Mouse (Mus musculus) liver, embryonic 11.5 days (tissue): ENCODE results near the gene 1600014C10Rik. TPM values are rescaled to one million over a fixed set of nuclear protein-coding genes. Genes with fewer than 3 reads are reported as not detected.
A peak's percentile ranks its signal among the peaks of the same experiment; 100 is the strongest.

Experiments
- ATAC-seq: fragments of 200-750 bp; cut with Nextera tagmentation; replicated peaks from 2 replicates; pipeline ENCODE4 v1.8.0; 2017; ENCODE audit warnings: moderate number of reproducible peaks, mild to moderate bottlenecking, moderate TSS enrichment, moderate library complexity; ENCODE audit not compliant: low FRiP score
- DNase-seq: peaks from one replicate; pipeline ENCODE4 v3.0.0-alpha.2; 2017; ENCODE audit warnings: low spot score
- H3K27ac ChIP-seq: fragments of 300-500 bp; sonication (generic); 2 replicates; pipeline ENCODE4 v1.5.1; 2014; ENCODE audit warnings: mild to moderate bottlenecking, low read depth, low read length, control low read depth
- H3K27me3 ChIP-seq: fragments of 300-500 bp; sonication (generic); replicated peaks from 2 replicates; pipeline ENCODE4 v1.6.1; 2014; ENCODE audit warnings: low read length, mixed read lengths; ENCODE audit not compliant: control insufficient read depth, insufficient read depth
- H3K36me3 ChIP-seq: fragments of 300-500 bp; sonication (generic); 2 replicates; pipeline ENCODE4 v1.6.1; 2014; ENCODE audit warnings: mild to moderate bottlenecking, low read length, moderate library complexity, mixed read lengths; ENCODE audit not compliant: control insufficient read depth, insufficient read depth
- H3K4me1 ChIP-seq: fragments of 300-500 bp; sonication (generic); replicated peaks from 2 replicates; pipeline ENCODE4 v1.6.1; 2014; ENCODE audit warnings: low read length, mixed read lengths; ENCODE audit not compliant: control insufficient read depth, insufficient read depth
- H3K4me2 ChIP-seq: fragments of 300-500 bp; sonication (generic); 2 replicates; pipeline ENCODE4 v1.6.1; 2014; ENCODE audit warnings: mild to moderate bottlenecking, control low read depth, moderate library complexity
- H3K4me3 ChIP-seq: fragments of 300-500 bp; sonication (generic); 2 replicates; pipeline ENCODE4 v1.5.1; 2014; ENCODE audit warnings: low read depth, low read length, control low read depth
- H3K9ac ChIP-seq: fragments of 300-500 bp; sonication (generic); 2 replicates; pipeline ENCODE4 v1.6.1; 2014; ENCODE audit warnings: low read depth, low read length, control low read depth
- H3K9me3 ChIP-seq: fragments of 300-500 bp; sonication (generic); 2 replicates; pipeline ENCODE4 v1.6.1; 2016; ENCODE audit warnings: low read length, inconsistent platforms, mixed read lengths; ENCODE audit not compliant: control insufficient read depth
- WGBS: fragments of 180-500 bp; shearing (Covaris S2); extraction: QIAGEN DNeasy Blood & Tissue Kit; methylation state at CpG from one replicate; pipeline ENCODE4 v1.1.7; 2014; 5-methylcytosine and 5-hydroxymethylcytosine counted together
- polyA plus RNA-seq: library from polyadenylated mRNA; unstranded; fragments of >200 nt; fragmentation: Nextera tagmentation; extraction: Ambion mirVana; gene quantifications from 2 replicates; pipeline ENCODE4 v1.2.1, GENCODE M21; 2014

1600014C10Rik gene
- polyA plus RNA-seq, 1 experiment from 2014 or later = 12.4 TPM

GRCm38 (mm10) chr7:38158764-38159458 lies 24.1 kb upstream of the 1600014C10Rik start:
- Histone ChIP-seq H3K36me3 (no peaks in the 10 kb centered on the region), H3K9me3 (no peaks in the 10 kb centered on the region), H3K27ac (no peak overlapping the region), H3K9ac (no peak overlapping the region), H3K4me3 (no peak overlapping the region), H3K4me1 (no peaks in the 10 kb centered on the region), H3K27me3 (no peaks in the 10 kb centered on the region), H3K4me2 (no peak overlapping the region)
- 66% methylated on average over 9 of the region's 9 CpGs for WGBS
- ATAC-seq (no peak), DNase-seq (no peak)

- 91% methylated on average over 2 of the region's 2 CpGs for WGBS
- Histone ChIP-seq H3K9ac (no peak overlapping the region), H3K4me3 (no peak overlapping the region), H3K9me3 (no peaks in the 10 kb centered on the region), H3K4me2 (no peak overlapping the region), H3K27me3 (no peaks in the 10 kb centered on the region), H3K36me3 (no peaks in the 10 kb centered on the region), H3K27ac (no peak overlapping the region), H3K4me1 (no peaks in the 10 kb centered on the region)
- DNase-seq = no peak
- no peak for ATAC-seq
Observed at GRCm38 (mm10) chr7:38161438-38161837, 21.6 kb upstream of the 1600014C10Rik start.

GRCm38 (mm10) chr7:38163433-38164050 lies 19.5 kb upstream of the 1600014C10Rik start:
- no peak for DNase-seq

GRCm38 (mm10) chr7:38166930-38167645 lies 15.9 kb upstream of the 1600014C10Rik start:
- no peak overlapping the region for H3K9ac ChIP-seq
- DNase-seq = no peak

More at GRCm38 (mm10) chr7:38163433-38164050, 19.5 kb upstream of the 1600014C10Rik start:
- no peaks in the 10 kb centered on the region for H3K9me3 ChIP-seq
- H3K27ac ChIP-seq = no peak overlapping the region
- H3K9ac ChIP-seq = no peak overlapping the region
- WGBS = 28% methylated on average over 9 of the region's 9 CpGs
- no peak overlapping the region for H3K4me3 ChIP-seq
- no peaks in the 10 kb centered on the region for H3K36me3 ChIP-seq
- H3K4me2 ChIP-seq = no peak overlapping the region
- no peak for ATAC-seq
- peaks cover 3% of the 10 kb centered on the region; the same call in 1 of the 2 replicates for H3K4me1 ChIP-seq
- H3K27me3 ChIP-seq = no peaks in the 10 kb centered on the region

GRCm38 (mm10) chr7:38167724-38168141 lies 15.3 kb upstream of the 1600014C10Rik start:
- Histone ChIP-seq H3K4me1 (peaks cover 3% of the 10 kb centered on the region; the same call in 1 of the 2 replicates), H3K9ac (no peak overlapping the region), H3K9me3 (no peaks in the 10 kb centered on the region), H3K27ac (no peak overlapping the region), H3K27me3 (no peaks in the 10 kb centered on the region), H3K4me2 (peak overlapping the region; percentile 60; the same call in 1 of the 2 replicates), H3K4me3 (no peak overlapping the region), H3K36me3 (no peaks in the 10 kb centered on the region)
- WGBS = 18% methylated on average over 11 of the region's 11 CpGs
- DNase-seq (no peak), ATAC-seq (no peak)

More at GRCm38 (mm10) chr7:38166930-38167645, 15.9 kb upstream of the 1600014C10Rik start:
- Histone ChIP-seq H3K27ac (no peak overlapping the region), H3K4me3 (0 out of 2 replicates have a peak overlapping the region, but pooled peaks have one; percentile 13), H3K4me1 (peaks cover 3% of the 10 kb centered on the region; the same call in 1 of the 2 replicates), H3K9me3 (no peaks in the 10 kb centered on the region), H3K4me2 (peak overlapping the region; percentile 60), H3K36me3 (no peaks in the 10 kb centered on the region), H3K27me3 (no peaks in the 10 kb centered on the region)
- 17% methylated on average over 21 of the region's 21 CpGs for WGBS
- ATAC-seq = peak; percentile 35; the same call in 1 of the 2 replicates

GRCm38 (mm10) chr7:38173871-38174270 lies 9.1 kb upstream of the 1600014C10Rik start:
- DNase-seq = no peak
- no peaks in the 10 kb centered on the region for H3K36me3 ChIP-seq
- 22% methylated on average over 14 of the region's 14 CpGs for WGBS
- peak overlapping the region; percentile 29; the same call in 1 of the 2 replicates for H3K4me3 ChIP-seq
- H3K9ac ChIP-seq = no peak overlapping the region; the same call in 1 of the 2 replicates
- H3K4me2 ChIP-seq = peak overlapping the region; percentile 63
- ATAC-seq = no peak
- H3K9me3 ChIP-seq = no peaks in the 10 kb centered on the region
- H3K27ac ChIP-seq = no peak overlapping the region
- no peaks in the 10 kb centered on the region for H3K4me1 ChIP-seq
- peaks cover 17% of the 10 kb centered on the region for H3K27me3 ChIP-seq

GRCm38 (mm10) chr7:38174321-38175148 lies 8.5 kb upstream of the 1600014C10Rik start:
- no peak for ATAC-seq
- Histone ChIP-seq H3K9me3 (no peaks in the 10 kb centered on the region), H3K9ac (no peak overlapping the region; the same call in 1 of the 2 replicates), H3K4me1 (no peaks in the 10 kb centered on the region), H3K4me2 (peak overlapping the region; percentile 63), H3K27ac (no peak overlapping the region), H3K27me3 (peaks cover 17% of the 10 kb centered on the region), H3K36me3 (no peaks in the 10 kb centered on the region), H3K4me3 (peak overlapping the region; percentile 29)
- peak; percentile 42 for DNase-seq
- 15% methylated on average over 31 of the region's 31 CpGs for WGBS

- Histone ChIP-seq H3K9ac (no peak overlapping the region), H3K27me3 (peaks cover 17% of the 10 kb centered on the region), H3K4me3 (no peak overlapping the region), H3K27ac (no peak overlapping the region), H3K4me2 (no peak overlapping the region), H3K9me3 (no peaks in the 10 kb centered on the region), H3K4me1 (no peaks in the 10 kb centered on the region), H3K36me3 (no peaks in the 10 kb centered on the region)
- ATAC-seq (no peak), DNase-seq (no peak)
- 63% methylated on average over 3 of the region's 3 CpGs for WGBS
Observed at GRCm38 (mm10) chr7:38176056-38176455, 7.0 kb upstream of the 1600014C10Rik start.
